Mouse (Mus musculus): Measurements from ENCODE around the gene Cldn6. TPM values are rescaled to one million over a fixed set of nuclear protein-coding genes. Genes with fewer than 3 reads are reported as not detected.

The Cldn6 gene
- polyA plus RNA-seq, 1 experiment from 2014 or later, result 0.42 TPM

- no peak for ATAC-seq (ENCODE audit: insufficient number of reproducible peaks, insufficient read depth, low FRiP score, low read depth)
- Histone ChIP-seq H3K27ac (replicated peaks in 1 of 2; ENCODE audit: control insufficient read depth in 1 of 2, insufficient read depth in 1 of 2, low read depth in 2 of 2, low read length in 2 of 2) (no peak overlapping the region), H3K4me2 (ENCODE audit: low read length) (peak overlapping the region; percentile 75), H3K27me3 (ENCODE audit: control insufficient read depth, insufficient read depth, low read length) (no peaks in the 10 kb centered on the region), H3K4me3 (ENCODE audit: control insufficient read depth in 1 of 2, insufficient read depth in 1 of 2, low read depth in 1 of 2, low read length in 2 of 2) (peak overlapping the region; percentile 88 to 100; a peak in 3 of 4 replicates), H3K9me3 (ENCODE audit: control insufficient read depth, low read length) (no peaks in the 10 kb centered on the region), H3K4me1 (ENCODE audit: control insufficient read depth in 2 of 2, insufficient read depth in 2 of 2, low read length in 2 of 2) (peaks cover 4 to 9% of the 10 kb centered on the region in 2 experiments; a peak in 3 of 4 replicates), H3K36me3 (ENCODE audit: control insufficient read depth, insufficient read depth, low read length) (no peaks in the 10 kb centered on the region), H3K9ac (ENCODE audit: low read length) (peak overlapping the region; percentile 87)
- 61% methylated on average over 4 of the region's 4 CpGs for WGBS
Observed at GRCm38 (mm10) chr17:23725477-23725876, 46.4 kb downstream of the Cldn6 start.

- WGBS, result 2% methylated on average over 72 of the region's 73 CpGs
- Histone ChIP-seq H3K4me2 (ENCODE audit: low read length) (peak within 1 kb of the TSS; percentile 75), H3K4me3 (ENCODE audit: control insufficient read depth in 1 of 2, insufficient read depth in 1 of 2, low read depth in 1 of 2, low read length in 2 of 2) (peak within 1 kb of the TSS; percentile 88 to 100), H3K36me3 (ENCODE audit: control insufficient read depth, insufficient read depth, low read length) (no peaks in the 10 kb centered on the region), H3K9me3 (ENCODE audit: control insufficient read depth, low read length) (no peaks in the 10 kb centered on the region), H3K27ac (replicated peaks in 1 of 2; ENCODE audit: control insufficient read depth in 1 of 2, insufficient read depth in 1 of 2, low read depth in 2 of 2, low read length in 2 of 2) (peak within 1 kb of the TSS; percentile 88 to 91), H3K4me1 (ENCODE audit: control insufficient read depth in 2 of 2, insufficient read depth in 2 of 2, low read length in 2 of 2) (peaks cover 4 to 9% of the 10 kb centered on the region in 2 experiments; a peak in 3 of 4 replicates), H3K27me3 (ENCODE audit: control insufficient read depth, insufficient read depth, low read length) (no peaks in the 10 kb centered on the region), H3K9ac (ENCODE audit: low read length) (peak within 1 kb of the TSS; percentile 87)
- ATAC-seq (ENCODE audit: insufficient number of reproducible peaks, insufficient read depth, low FRiP score, low read depth), result peak; percentile 93
Observed at GRCm38 (mm10) chr17:23725999-23726757, 47.1 kb downstream of the Cldn6 start, which contains the start of gene Pkmyt1. Gene Pkmyt1, plus strand, starts transcription at chr17:23726336.

- Histone ChIP-seq H3K4me1 (ENCODE audit: control insufficient read depth in 2 of 2, insufficient read depth in 2 of 2, low read length in 2 of 2) (peaks cover 4 to 9% of the 10 kb centered on the region in 2 experiments; a peak in 3 of 4 replicates), H3K36me3 (ENCODE audit: control insufficient read depth, insufficient read depth, low read length) (no peaks in the 10 kb centered on the region), H3K9me3 (ENCODE audit: control insufficient read depth, low read length) (no peaks in the 10 kb centered on the region), H3K4me2 (ENCODE audit: low read length) (peak overlapping the region; percentile 75), H3K4me3 (ENCODE audit: control insufficient read depth in 1 of 2, insufficient read depth in 1 of 2, low read depth in 1 of 2, low read length in 2 of 2) (peak overlapping the region; percentile 88 to 100), H3K9ac (ENCODE audit: low read length) (peak overlapping the region; percentile 87), H3K27me3 (ENCODE audit: control insufficient read depth, insufficient read depth, low read length) (no peaks in the 10 kb centered on the region), H3K27ac (replicated peaks in 1 of 2; ENCODE audit: control insufficient read depth in 1 of 2, insufficient read depth in 1 of 2, low read depth in 2 of 2, low read length in 2 of 2) (peak overlapping the region; percentile 84 to 88)
- peak; percentile 88 for ATAC-seq (ENCODE audit: insufficient number of reproducible peaks, insufficient read depth, low FRiP score, low read depth)
- under 1% methylated on average over 20 of the region's 20 CpGs for WGBS
Observed at GRCm38 (mm10) chr17:23726758-23727142, 47.7 kb downstream of the Cldn6 start.

- Histone ChIP-seq H3K4me3 (ENCODE audit: control insufficient read depth in 1 of 2, insufficient read depth in 1 of 2, low read depth in 1 of 2, low read length in 2 of 2) (no peak overlapping the region), H3K4me1 (ENCODE audit: control insufficient read depth in 2 of 2, insufficient read depth in 2 of 2, low read length in 2 of 2) (peaks cover 3 to 9% of the 10 kb centered on the region in 2 experiments; a peak in 3 of 4 replicates), H3K9ac (ENCODE audit: low read length) (no peak overlapping the region), H3K4me2 (ENCODE audit: low read length) (no peak overlapping the region), H3K27me3 (ENCODE audit: control insufficient read depth, insufficient read depth, low read length) (no peaks in the 10 kb centered on the region), H3K27ac (replicated peaks in 1 of 2; ENCODE audit: control insufficient read depth in 1 of 2, insufficient read depth in 1 of 2, low read depth in 2 of 2, low read length in 2 of 2) (no peak overlapping the region), H3K9me3 (ENCODE audit: control insufficient read depth, low read length) (no peaks in the 10 kb centered on the region), H3K36me3 (ENCODE audit: control insufficient read depth, insufficient read depth, low read length) (0 out of 2 replicates have a peak, but pooled peaks cover 1% of the 10 kb centered on the region)
- 29% methylated on average over 1 of the region's 1 CpGs for WGBS
- ATAC-seq (ENCODE audit: insufficient number of reproducible peaks, insufficient read depth, low FRiP score, low read depth), result no peak
Observed at GRCm38 (mm10) chr17:23730441-23730840, 51.4 kb downstream of the Cldn6 start.

Other genes starting within 250 kb of the Cldn6 start
- gene Vmn2r117, start 199.6 kb upstream of the Cldn6 start, polyA plus RNA-seq (2014; fragmentation: Nextera tagmentation; extraction: Ambion mirVana), result not detected in 2 replicates
- 13.8 and 14.0 TPM in 2 replicates for gene Zfp213, start 115.0 kb upstream of the Cldn6 start, polyA plus RNA-seq (2014; fragmentation: Nextera tagmentation; extraction: Ambion mirVana)
- 7.0 and 8.9 TPM in 2 replicates for gene Zfp13, start 79.8 kb upstream of the Cldn6 start, polyA plus RNA-seq (2014; fragmentation: Nextera tagmentation; extraction: Ambion mirVana)
- not detected in 2 replicates for gene Zscan10, start 78.4 kb upstream of the Cldn6 start, polyA plus RNA-seq (2014; fragmentation: Nextera tagmentation; extraction: Ambion mirVana)
- gene Mmp25, start 34.0 kb upstream of the Cldn6 start, polyA plus RNA-seq (2014; fragmentation: Nextera tagmentation; extraction: Ambion mirVana), result 0.26 and 0.70 TPM in 2 replicates
- gene Bicdl2, start 18.7 kb upstream of the Cldn6 start, polyA plus RNA-seq (2014; fragmentation: Nextera tagmentation; extraction: Ambion mirVana), result 0.15 and 0.16 TPM in 2 replicates
- gene Hcfc1r1, start 5.7 kb upstream of the Cldn6 start, polyA plus RNA-seq (2014; fragmentation: Nextera tagmentation; extraction: Ambion mirVana), result 403 and 405 TPM in 2 replicates
- gene Thoc6, start 5.4 kb upstream of the Cldn6 start, polyA plus RNA-seq (2014; fragmentation: Nextera tagmentation; extraction: Ambion mirVana), result 31.1 and 35.0 TPM in 2 replicates
- gene Tnfrsf12a, start 1.8 kb upstream of the Cldn6 start, polyA plus RNA-seq (2014; fragmentation: Nextera tagmentation; extraction: Ambion mirVana), result 107 and 114 TPM in 2 replicates
- 0.14 TPM in 1 of 2 replicates, not detected in the other for gene Cldn9, start 4.8 kb downstream of the Cldn6 start, polyA plus RNA-seq (2014; fragmentation: Nextera tagmentation; extraction: Ambion mirVana)
- not detected in 2 replicates for gene 1520401A03Rik, start 43.5 kb downstream of the Cldn6 start, polyA plus RNA-seq (2014; fragmentation: Nextera tagmentation; extraction: Ambion mirVana)
- 27.2 and 28.1 TPM in 2 replicates for gene Pkmyt1, start 47.1 kb downstream of the Cldn6 start, polyA plus RNA-seq (2014; fragmentation: Nextera tagmentation; extraction: Ambion mirVana)
- 10.6 and 12.7 TPM in 2 replicates for gene Paqr4, start 61.6 kb downstream of the Cldn6 start, polyA plus RNA-seq (2014; fragmentation: Nextera tagmentation; extraction: Ambion mirVana)
- not detected in 2 replicates for gene Kremen2, start 66.6 kb downstream of the Cldn6 start, polyA plus RNA-seq (2014; fragmentation: Nextera tagmentation; extraction: Ambion mirVana)
- 42.4 TPM in 2 replicates for gene Flywch1, start 92.4 kb downstream of the Cldn6 start, polyA plus RNA-seq (2014; fragmentation: Nextera tagmentation; extraction: Ambion mirVana)
- gene Flywch2, start 106.8 kb downstream of the Cldn6 start, polyA plus RNA-seq (2014; fragmentation: Nextera tagmentation; extraction: Ambion mirVana), result 4.4 and 5.1 TPM in 2 replicates
- 300 and 318 TPM in 2 replicates for gene Srrm2, start 111.3 kb downstream of the Cldn6 start, polyA plus RNA-seq (2014; fragmentation: Nextera tagmentation; extraction: Ambion mirVana)
- 950 and 1,075 TPM in 2 replicates for gene Elob, start 149.9 kb downstream of the Cldn6 start, polyA plus RNA-seq (2014; fragmentation: Nextera tagmentation; extraction: Ambion mirVana)
- not detected in 2 replicates for gene Prss33, start 156.8 kb downstream of the Cldn6 start, polyA plus RNA-seq (2014; fragmentation: Nextera tagmentation; extraction: Ambion mirVana)
- gene Prss32, start 164.6 kb downstream of the Cldn6 start, polyA plus RNA-seq (2014; fragmentation: Nextera tagmentation; extraction: Ambion mirVana), result not detected in 2 replicates
- gene Prss41, start 164.9 kb downstream of the Cldn6 start, polyA plus RNA-seq (2014; fragmentation: Nextera tagmentation; extraction: Ambion mirVana), result not detected in 2 replicates
- gene Prss21, start 188.8 kb downstream of the Cldn6 start, polyA plus RNA-seq (2014; fragmentation: Nextera tagmentation; extraction: Ambion mirVana), result not detected in 2 replicates
- not detected in 2 replicates for gene Dcpp1, start 201.6 kb downstream of the Cldn6 start, polyA plus RNA-seq (2014; fragmentation: Nextera tagmentation; extraction: Ambion mirVana)
- not detected in 2 replicates for gene Dcpp2, start 201.6 kb downstream of the Cldn6 start, polyA plus RNA-seq (2014; fragmentation: Nextera tagmentation; extraction: Ambion mirVana)
- gene Dcpp3, start 238.2 kb downstream of the Cldn6 start, polyA plus RNA-seq (2014; fragmentation: Nextera tagmentation; extraction: Ambion mirVana), result 0.36 and 0.54 TPM in 2 replicates